Mouse (Mus musculus) hindbrain, embryonic 16.5 days (tissue): ENCODE results near the gene Fam160b1. TPM values are rescaled to one million over a fixed set of nuclear protein-coding genes. Genes with fewer than 3 reads are reported as not detected.

Experiments
- ATAC-seq: fragments of 200-750 bp; cut with Nextera tagmentation; 2 replicates; pipeline ENCODE4 v1.8.0; 2017; ENCODE audit warnings: moderate TSS enrichment, moderate library complexity
- H3K27ac ChIP-seq: fragments of 300-500 bp; sonication (generic); 2 replicates; pipeline ENCODE4 v1.5.1; 2014; ENCODE audit warnings: low read depth, mild to moderate bottlenecking, control low read depth, low read length, moderate library complexity
- H3K27me3 ChIP-seq: fragments of 300-500 bp; sonication (generic); replicated peaks from 2 replicates; pipeline ENCODE4 v1.6.1; 2014; ENCODE audit warnings: low read length; ENCODE audit not compliant: control insufficient read depth, insufficient read depth
- H3K36me3 ChIP-seq: fragments of 300-500 bp; sonication (generic); 2 replicates; pipeline ENCODE4 v1.6.1; 2014; ENCODE audit warnings: mild to moderate bottlenecking, low read length, moderate library complexity, mixed read lengths; ENCODE audit not compliant: control insufficient read depth, insufficient read depth
- H3K4me1 ChIP-seq: fragments of 300-500 bp; sonication (generic); 2 replicates; pipeline ENCODE4 v1.6.1; 2014; ENCODE audit warnings: low read depth, low read length; ENCODE audit not compliant: control insufficient read depth, insufficient read depth
- H3K4me2 ChIP-seq: fragments of 300-500 bp; sonication (generic); 2 replicates; pipeline ENCODE4 v1.6.1; 2014; ENCODE audit warnings: mild to moderate bottlenecking, low read length, control low read depth, moderate library complexity
- H3K4me3 ChIP-seq: fragments of 300-500 bp; sonication (generic); 2 replicates; pipeline ENCODE4 v1.5.1; 2014; ENCODE audit warnings: mild to moderate bottlenecking, low read length, control low read depth, moderate library complexity
- H3K9ac ChIP-seq: fragments of 300-500 bp; sonication (generic); 2 replicates; pipeline ENCODE4 v1.6.1; 2014; ENCODE audit warnings: low read depth, mild to moderate bottlenecking, control low read depth, low read length, moderate library complexity
- H3K9me3 ChIP-seq: fragments of 300-500 bp; sonication (generic); 2 replicates; pipeline ENCODE4 v1.6.1; 2014; ENCODE audit warnings: mild to moderate bottlenecking, low read length, moderate library complexity; ENCODE audit not compliant: control insufficient read depth
- WGBS: fragments of 180-500 bp; shearing (Covaris S2); extraction: QIAGEN DNeasy Blood & Tissue Kit; methylation state at CpG from one replicate; pipeline ENCODE4 v1.1.7; 2014; 5-methylcytosine and 5-hydroxymethylcytosine counted together
- polyA plus RNA-seq: library from polyadenylated mRNA; unstranded; fragments of >200 nt; fragmentation: Nextera tagmentation; extraction: Ambion mirVana; gene quantifications from 2 replicates; pipeline ENCODE4 v1.2.1, GENCODE M21; 2015

The Fam160b1 gene
- polyA plus RNA-seq, 1 experiment from 2014 or later, result 11.2 TPM

DNA sequence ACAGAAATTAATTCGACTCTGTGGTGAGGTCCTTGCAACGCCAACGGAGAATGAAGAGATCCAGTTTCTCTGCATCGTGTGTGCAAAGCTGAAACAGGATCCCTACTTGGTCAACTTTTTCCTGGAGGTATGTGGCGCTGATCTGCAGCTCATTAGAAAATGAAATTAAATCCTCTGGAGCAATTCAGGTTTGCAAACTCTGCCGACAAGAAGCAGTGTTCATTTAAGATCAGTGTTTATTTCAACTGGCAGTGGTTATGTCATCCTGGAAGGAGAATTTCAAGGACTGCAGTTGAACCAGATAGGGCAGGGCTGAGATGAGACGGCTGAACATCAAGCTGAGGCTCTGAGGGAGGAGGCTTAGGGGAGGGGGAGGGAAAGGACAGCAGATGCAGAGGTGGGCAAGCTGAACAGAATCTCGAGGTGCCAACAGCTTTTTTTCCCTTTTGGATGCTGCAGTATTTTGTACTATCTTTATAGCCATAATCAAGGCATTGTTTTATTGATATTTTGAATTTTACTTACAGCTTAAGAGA, 12.9 kb downstream of the Fam160b1 start:
- Histone ChIP-seq H3K27me3 (no peaks in the 10 kb centered on the region), H3K9ac (no peak overlapping the region), H3K36me3 (peaks cover 25% of the 10 kb centered on the region), H3K4me3 (no peak overlapping the region), H3K9me3 (no peaks in the 10 kb centered on the region), H3K4me1 (no peaks in the 10 kb centered on the region), H3K4me2 (no peak overlapping the region), H3K27ac (no peak overlapping the region)
- 79% methylated on average over 8 of the region's 8 CpGs for WGBS
- no peak for ATAC-seq

GRCm38 (mm10) chr19:57375161-57375560, 14.7 kb downstream of the Fam160b1 start:
- no peak for ATAC-seq
- Histone ChIP-seq H3K27ac (no peak overlapping the region), H3K9me3 (no peaks in the 10 kb centered on the region), H3K36me3 (peaks cover 35% of the 10 kb centered on the region), H3K4me3 (no peak overlapping the region), H3K4me2 (no peak overlapping the region), H3K27me3 (no peaks in the 10 kb centered on the region), H3K4me1 (no peaks in the 10 kb centered on the region), H3K9ac (no peak overlapping the region)
- 91% methylated on average over 5 of the region's 5 CpGs for WGBS

- Histone ChIP-seq H3K27ac (no peak overlapping the region), H3K36me3 (peaks cover 40% of the 10 kb centered on the region), H3K9me3 (no peaks in the 10 kb centered on the region), H3K27me3 (no peaks in the 10 kb centered on the region), H3K9ac (no peak overlapping the region), H3K4me1 (no peaks in the 10 kb centered on the region), H3K4me3 (no peak overlapping the region), H3K4me2 (no peak overlapping the region)
- no peak; the same call in 1 of the 2 replicates for ATAC-seq
- WGBS, result 86% methylated on average over 11 of the region's 11 CpGs
Observed at GRCm38 (mm10) chr19:57375746-57376145, 15.3 kb downstream of the Fam160b1 start.

DNA sequence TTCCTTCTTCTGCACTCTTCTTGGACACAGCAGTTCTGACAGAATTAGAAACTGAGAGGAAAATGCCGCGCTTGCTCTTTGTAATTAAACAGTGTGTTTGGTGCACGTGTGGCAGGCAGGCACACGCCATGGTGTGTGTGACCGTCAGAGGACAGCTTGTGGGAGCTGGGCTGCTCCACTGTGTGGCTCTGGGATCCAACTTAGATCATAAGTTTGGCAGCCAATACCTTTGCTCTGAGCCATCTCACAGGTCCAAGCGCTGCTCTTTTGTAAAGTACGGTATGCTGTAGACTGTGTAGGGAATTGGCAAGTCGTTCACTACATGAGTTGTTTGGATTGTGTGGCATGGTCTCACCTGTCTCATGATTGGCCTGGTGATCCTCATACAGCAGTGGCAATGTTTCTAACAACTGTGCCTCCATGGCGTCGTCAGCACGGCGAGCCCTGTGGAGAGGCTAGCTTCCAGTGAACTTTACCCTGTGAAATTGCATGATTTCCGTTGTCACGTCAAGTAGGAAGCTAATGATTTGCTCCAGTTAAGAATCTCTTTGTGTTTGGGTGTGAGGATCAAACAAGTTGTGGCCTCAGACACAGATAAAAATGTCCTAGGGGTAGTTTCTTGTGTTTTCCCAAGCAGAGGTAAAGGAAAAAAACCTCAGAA, 16.7 kb downstream of the Fam160b1 start:
- no peaks in the 10 kb centered on the region for H3K27me3 ChIP-seq
- H3K4me2 ChIP-seq, result no peak overlapping the region
- H3K4me1 ChIP-seq, result no peaks in the 10 kb centered on the region
- 93% methylated on average over 14 of the region's 14 CpGs for WGBS
- no peak overlapping the region for H3K4me3 ChIP-seq
- no peaks in the 10 kb centered on the region for H3K9me3 ChIP-seq
- ATAC-seq, result no peak
- H3K9ac ChIP-seq, result no peak overlapping the region
- peaks cover 43% of the 10 kb centered on the region for H3K36me3 ChIP-seq
- H3K27ac ChIP-seq, result no peak overlapping the region

- Histone ChIP-seq H3K27me3 (no peaks in the 10 kb centered on the region), H3K27ac (no peak overlapping the region), H3K9ac (no peak overlapping the region), H3K4me2 (no peak overlapping the region), H3K9me3 (no peaks in the 10 kb centered on the region), H3K4me1 (no peaks in the 10 kb centered on the region), H3K36me3 (peaks cover 50% of the 10 kb centered on the region), H3K4me3 (no peak overlapping the region)
- no peak for ATAC-seq
- WGBS, result 83% methylated on average over 17 of the region's 17 CpGs
Observed at GRCm38 (mm10) chr19:57386176-57386693, 25.8 kb downstream of the Fam160b1 start.

DNA sequence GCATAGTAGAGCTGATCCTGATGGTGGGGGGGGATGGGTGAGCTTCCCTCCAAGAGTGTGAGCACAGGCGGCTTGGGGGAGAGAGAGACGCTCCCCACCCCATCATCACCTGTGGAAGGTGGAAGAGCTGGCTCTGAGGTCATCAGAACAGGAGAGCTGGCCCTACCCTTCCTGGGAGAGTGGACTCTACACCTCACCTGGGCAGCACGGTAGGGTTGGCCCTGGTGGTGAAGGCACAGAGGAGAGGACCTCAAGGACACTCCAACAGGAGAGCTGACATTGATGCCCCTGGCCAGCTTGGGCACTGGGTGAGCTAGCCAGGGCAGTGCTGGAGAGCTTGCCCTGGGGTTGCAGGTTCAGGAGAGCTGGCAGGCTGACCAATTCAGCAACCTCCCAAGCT, 31.1 kb downstream of the Fam160b1 start:
- no peaks in the 10 kb centered on the region for H3K27me3 ChIP-seq
- H3K4me1 ChIP-seq, result no peaks in the 10 kb centered on the region
- no peak overlapping the region for H3K27ac ChIP-seq
- no peaks in the 10 kb centered on the region for H3K9me3 ChIP-seq
- H3K9ac ChIP-seq, result no peak overlapping the region
- H3K4me2 ChIP-seq, result no peak overlapping the region
- H3K36me3 ChIP-seq, result peaks cover 15% of the 10 kb centered on the region
- no peak overlapping the region for H3K4me3 ChIP-seq
- 92% methylated on average over 3 of the region's 3 CpGs for WGBS
- 0 out of 2 replicates have a peak, but pooled peaks have one; percentile 24 for ATAC-seq

DNA sequence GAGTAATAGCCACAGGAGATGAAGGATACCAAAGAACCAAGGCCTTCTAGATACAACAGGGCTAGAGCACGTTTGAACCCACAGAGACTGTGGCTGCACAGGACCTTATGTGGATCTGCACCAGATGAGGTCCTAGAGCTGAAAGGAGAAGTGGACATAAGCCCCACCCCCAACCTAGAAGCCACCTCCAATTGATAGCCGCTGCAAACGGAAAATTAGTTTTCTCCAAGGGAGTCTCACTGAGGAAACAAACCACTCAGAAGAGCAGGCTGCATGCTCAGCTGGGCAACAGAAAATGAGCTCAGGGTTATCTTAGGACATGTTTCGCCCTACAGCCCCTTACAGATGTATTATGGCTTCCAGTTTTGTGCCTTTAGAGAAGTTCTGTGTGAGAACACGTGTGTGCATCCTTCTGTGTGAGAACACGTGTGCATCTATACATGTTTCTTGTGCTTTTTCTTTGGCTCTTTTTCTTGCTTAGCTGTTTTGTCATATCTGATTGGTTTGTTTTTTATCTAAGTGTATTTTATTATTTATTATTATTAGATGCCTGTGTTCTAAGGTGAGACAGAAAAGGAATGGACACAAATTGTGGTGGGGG, 33.0 kb downstream of the Fam160b1 start:
- Histone ChIP-seq H3K9ac (no peak overlapping the region), H3K4me2 (no peak overlapping the region), H3K4me1 (no peaks in the 10 kb centered on the region), H3K36me3 (peaks cover 12% of the 10 kb centered on the region), H3K4me3 (no peak overlapping the region), H3K27me3 (no peaks in the 10 kb centered on the region), H3K9me3 (no peaks in the 10 kb centered on the region), H3K27ac (no peak overlapping the region)
- ATAC-seq, result no peak
- WGBS, result 78% methylated on average over 6 of the region's 6 CpGs

DNA sequence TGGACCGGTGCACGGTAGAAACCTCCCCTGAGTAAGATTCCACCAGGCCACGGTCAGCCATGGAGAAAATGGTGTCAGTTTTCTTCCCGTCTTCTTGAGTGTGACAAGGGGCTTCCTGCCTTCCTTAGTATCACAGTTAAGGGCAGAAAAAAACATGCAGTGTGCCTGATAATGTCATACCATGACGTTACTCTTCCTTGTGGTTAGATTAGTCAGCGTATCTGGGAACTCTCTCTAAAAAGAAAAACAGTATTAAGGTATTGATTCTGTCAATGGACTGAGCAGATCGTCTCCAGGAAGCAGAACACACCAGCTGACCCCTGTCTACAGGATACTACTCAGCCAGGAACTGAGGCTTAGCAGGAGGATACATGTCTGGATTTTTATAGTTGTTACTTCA, 36.1 kb downstream of the Fam160b1 start:
- no peak for ATAC-seq
- Histone ChIP-seq H3K27me3 (no peaks in the 10 kb centered on the region), H3K4me3 (no peak overlapping the region), H3K4me1 (no peaks in the 10 kb centered on the region), H3K36me3 (no peaks in the 10 kb centered on the region), H3K4me2 (no peak overlapping the region), H3K9me3 (no peaks in the 10 kb centered on the region), H3K9ac (no peak overlapping the region), H3K27ac (no peak overlapping the region)
- WGBS, result 85% methylated on average over 7 of the region's 7 CpGs

- no peak overlapping the region for H3K4me3 ChIP-seq
- no peaks in the 10 kb centered on the region for H3K4me1 ChIP-seq
- no peak overlapping the region for H3K4me2 ChIP-seq
- no peaks in the 10 kb centered on the region for H3K27me3 ChIP-seq
- H3K36me3 ChIP-seq, result no peaks in the 10 kb centered on the region
- no peak overlapping the region for H3K27ac ChIP-seq
- peak; percentile 30; the same call in 1 of the 2 replicates for ATAC-seq
- no peak overlapping the region for H3K9ac ChIP-seq
- 40% methylated on average over 6 of the region's 6 CpGs for WGBS
- no peaks in the 10 kb centered on the region for H3K9me3 ChIP-seq
Observed at GRCm38 (mm10) chr19:57402364-57402763, 41.9 kb downstream of the Fam160b1 start.
